Mouse (Mus musculus): ENCODE measurements around the gene Armh1.
A peak's percentile ranks its signal among the peaks of the same experiment; 100 is the strongest.

The Armh1 gene

GRCm38 (mm10) chr4:117251801-117252316, at the start of gene Armh1, which contains the start of gene Tmem53:
Gene Armh1, minus strand, starts transcription at chr4:117252125.
Gene Tmem53, plus strand, starts transcription at chr4:117251951.
- DNase-seq (ENCODE audit: low spot score): peak; percentile 91

GRCm38 (mm10) chr4:117299921-117300320, 48.0 kb upstream of the Armh1 start:
- DNase-seq (ENCODE audit: low spot score): no peak

- DNase-seq (ENCODE audit: low spot score): no peak
Observed at GRCm38 (mm10) chr4:117297819-117298218, 45.9 kb upstream of the Armh1 start.

GRCm38 (mm10) chr4:117296849-117297593, 45.1 kb upstream of the Armh1 start:
- no peak for DNase-seq (ENCODE audit: low spot score)

GRCm38 (mm10) chr4:117291696-117292095, 39.8 kb upstream of the Armh1 start:
- no peak for DNase-seq (ENCODE audit: low spot score)

GRCm38 (mm10) chr4:117288927-117289801, 37.2 kb upstream of the Armh1 start:
- peak; percentile 76 for DNase-seq (ENCODE audit: low spot score)

- no peak for DNase-seq (ENCODE audit: low spot score)
Observed at GRCm38 (mm10) chr4:117288277-117288926, 36.5 kb upstream of the Armh1 start.

GRCm38 (mm10) chr4:117284363-117284762, 32.4 kb upstream of the Armh1 start:
- DNase-seq (ENCODE audit: low spot score): no peak

- no peak for DNase-seq (ENCODE audit: low spot score)
Observed at GRCm38 (mm10) chr4:117283271-117284191, 31.6 kb upstream of the Armh1 start.

GRCm38 (mm10) chr4:117281090-117281845, 29.3 kb upstream of the Armh1 start:
- no peak for DNase-seq (ENCODE audit: low spot score)

GRCm38 (mm10) chr4:117280397-117280930, 28.5 kb upstream of the Armh1 start:
- DNase-seq (ENCODE audit: low spot score): no peak

- no peak for DNase-seq (ENCODE audit: low spot score)
Observed at GRCm38 (mm10) chr4:117279253-117279642, 27.3 kb upstream of the Armh1 start.

- DNase-seq (ENCODE audit: low spot score): no peak
Observed at GRCm38 (mm10) chr4:117278381-117279252, 26.7 kb upstream of the Armh1 start.

- no peak for DNase-seq (ENCODE audit: low spot score)
Observed at GRCm38 (mm10) chr4:117277687-117278086, 25.8 kb upstream of the Armh1 start.

GRCm38 (mm10) chr4:117277021-117277420, 25.1 kb upstream of the Armh1 start:
- no peak for DNase-seq (ENCODE audit: low spot score)

GRCm38 (mm10) chr4:117276281-117276711, 24.4 kb upstream of the Armh1 start:
- DNase-seq (ENCODE audit: low spot score): no peak

- DNase-seq (ENCODE audit: low spot score): no peak
Observed at GRCm38 (mm10) chr4:117274720-117275119, 22.8 kb upstream of the Armh1 start.

- no peak for DNase-seq (ENCODE audit: low spot score)
Observed at GRCm38 (mm10) chr4:117272459-117272858, 20.5 kb upstream of the Armh1 start.

GRCm38 (mm10) chr4:117270278-117270677, 18.4 kb upstream of the Armh1 start:
- peak; percentile 35 for DNase-seq (ENCODE audit: low spot score)
